Mouse (Mus musculus) cerebellum, adult 18-20 months (tissue): ENCODE results near the gene Nans.

ENCODE experiments used
- DNase-seq, 2 experiments: peaks; one replicate each; pipeline ENCODE4 v3.0.0; 2021

Nans gene

GRCm38 (mm10) chr4:46533934-46534720, 45.1 kb downstream of the Nans start:
- DNase-seq = no peak

GRCm38 (mm10) chr4:46535094-46535830, 46.2 kb downstream of the Nans start:
- no peak for DNase-seq

GRCm38 (mm10) chr4:46535840-46536361, 46.9 kb downstream of the Nans start, which contains the start of gene Trim14:
Trim14 (minus strand) TSS chr4:46536141.
- peak; percentile 24 to 43 for DNase-seq

- no peak for DNase-seq
Measured at GRCm38 (mm10) chr4:46539167-46539566, 50.1 kb downstream of the Nans start.

- DNase-seq = no peak
Measured at GRCm38 (mm10) chr4:46541707-46542106, 52.7 kb downstream of the Nans start.

- DNase-seq = peak; percentile 45 to 50
Measured at GRCm38 (mm10) chr4:46543366-46544050, 54.5 kb downstream of the Nans start.

- DNase-seq = peak; percentile 30 to 39
Measured at GRCm38 (mm10) chr4:46544313-46544712, 55.3 kb downstream of the Nans start.

- DNase-seq = peak; percentile 53 to 55
Measured at GRCm38 (mm10) chr4:46545498-46545897, 56.5 kb downstream of the Nans start.

GRCm38 (mm10) chr4:46546709-46547108, 57.7 kb downstream of the Nans start:
- DNase-seq = no peak

GRCm38 (mm10) chr4:46549979-46550378, 60.9 kb downstream of the Nans start:
- no peak for DNase-seq

- no peak for DNase-seq
Measured at GRCm38 (mm10) chr4:46550406-46550805, 61.4 kb downstream of the Nans start.
